Mouse (Mus musculus) duodenum, adult 2 months (tissue): ENCODE measurements around the gene Urgcp. TPM values are rescaled to one million over a fixed set of nuclear protein-coding genes. Genes with fewer than 3 reads are reported as not detected.

Experiments used
- polyA plus RNA-seq: library from polyadenylated mRNA; depleted of rRNA; stranded (reverse); fragments of >200 nt; gene quantifications from 2 replicates; pipeline ENCODE4 v1.2.3, GENCODE M21; 2012; ENCODE audit warnings: low replicate concordance; rRNA removed

Gene Urgcp
- polyA plus RNA-seq: 23.3 and 38.3 TPM in 2 replicates

DNA sequence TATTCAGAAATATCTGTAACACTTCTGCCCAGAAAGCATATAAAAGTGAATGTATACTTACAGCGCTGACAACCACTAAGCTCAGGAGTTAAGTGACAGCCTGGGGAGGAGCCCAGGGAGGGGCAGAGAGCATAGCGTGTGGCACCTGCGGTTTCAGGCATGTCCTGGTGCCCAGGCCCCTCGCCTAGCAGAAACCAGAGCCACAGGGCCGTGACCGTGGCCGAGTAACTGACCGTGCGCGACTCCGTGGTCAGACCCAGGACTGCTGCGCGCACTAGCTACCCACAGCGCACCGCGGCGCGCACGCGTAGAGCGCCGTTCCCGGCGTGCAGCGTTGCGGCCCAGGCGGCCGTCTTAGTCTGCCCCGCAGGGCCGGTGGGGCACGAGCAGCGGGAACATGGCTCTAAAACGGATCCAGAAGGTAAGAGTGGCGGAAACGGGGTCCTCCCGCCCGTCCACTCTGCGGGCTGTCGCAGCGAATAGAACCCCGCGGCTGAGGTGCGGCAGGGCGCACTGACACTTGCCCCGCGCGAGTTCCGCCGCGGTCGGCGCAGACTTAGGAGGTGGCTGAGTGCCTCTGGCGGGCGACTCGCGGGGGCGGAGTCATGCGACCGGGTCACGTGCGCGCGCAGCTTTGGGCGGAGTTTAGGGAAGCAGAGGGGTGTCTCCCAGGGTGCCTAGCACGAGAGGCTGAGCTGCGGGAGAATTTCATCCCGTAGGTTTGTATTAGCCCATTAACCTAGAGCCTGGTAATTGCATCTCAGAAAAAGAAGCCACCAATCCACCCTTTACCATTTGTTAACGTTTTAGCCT lies at the start of gene Urgcp:
Gene Urgcp, minus strand, starts transcription at position 557 of the 813 bp plus-strand sequence.

DNA sequence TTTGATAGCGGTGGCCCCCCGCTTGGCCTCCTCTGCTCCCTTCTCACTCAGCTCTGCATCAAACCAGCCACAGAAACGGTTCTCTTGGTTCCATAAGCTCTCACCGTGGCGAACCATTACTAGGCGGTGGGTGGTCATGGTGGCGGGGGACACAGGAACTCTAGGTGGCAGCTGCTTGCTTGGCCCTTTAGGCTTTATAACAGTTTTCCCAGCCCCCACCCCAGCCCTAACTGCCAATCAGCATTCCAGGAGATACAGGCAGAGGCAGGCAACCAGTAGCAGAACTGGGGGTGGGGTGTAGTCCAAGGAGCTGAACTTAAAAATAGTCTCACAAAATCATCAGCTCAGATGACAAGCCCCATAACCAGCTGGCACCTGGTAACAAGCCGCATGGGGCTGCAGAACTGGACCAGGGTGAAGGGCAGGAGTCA lies 41.4 kb upstream of the Urgcp start, which contains the start of gene Pgam2:
Gene Pgam2, minus strand, starts transcription at position 183 of the 431 bp plus-strand sequence.

DNA sequence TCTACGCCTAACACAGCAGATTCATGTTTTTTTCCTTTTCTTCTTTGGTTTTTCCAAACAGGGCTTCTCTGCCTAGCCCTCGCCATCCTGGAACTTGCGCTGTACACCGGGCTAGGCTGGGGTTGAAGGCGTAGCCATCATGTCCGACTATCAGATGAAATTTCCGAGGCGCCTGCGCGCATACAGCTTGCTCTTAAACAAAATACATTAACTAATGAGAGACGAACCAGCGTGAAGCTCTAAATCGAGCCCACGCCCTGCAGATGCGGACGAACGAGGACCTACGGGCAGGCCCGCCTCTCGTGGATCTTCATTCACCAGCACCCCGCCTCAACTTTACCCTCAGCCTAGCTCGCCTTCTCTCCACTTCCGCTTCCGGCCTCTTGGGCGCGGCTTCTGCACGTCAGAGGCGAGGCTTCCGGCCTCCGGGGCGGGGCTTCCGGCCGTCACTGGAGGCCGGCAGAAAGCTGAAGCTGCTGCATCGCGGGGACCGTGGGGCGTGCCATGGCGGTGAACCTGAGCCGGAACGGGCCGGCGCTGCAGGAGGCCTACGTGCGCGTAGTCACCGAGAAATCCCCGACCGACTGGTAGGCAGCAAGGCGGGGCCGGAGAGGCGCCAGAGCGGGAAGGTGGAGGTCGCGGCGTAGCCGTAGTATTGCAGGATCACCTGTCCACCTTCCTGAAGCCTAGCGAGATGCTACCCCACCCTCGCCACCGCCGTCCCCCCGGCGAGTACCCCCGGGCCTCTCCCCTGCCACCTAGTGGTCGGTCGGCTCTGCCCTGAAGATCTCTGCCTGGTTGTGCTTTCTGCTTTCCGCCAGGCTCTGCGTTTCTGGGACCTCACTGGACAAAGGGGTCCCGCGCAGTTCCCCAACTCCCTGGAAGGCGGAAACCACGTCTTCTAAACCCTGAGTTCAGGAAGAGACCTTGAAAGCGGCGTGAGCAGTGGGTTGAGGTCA lies 26.2 kb upstream of the Urgcp start, which contains the start of gene Dbnl:
Gene Dbnl, plus strand, starts transcription at position 433 of the 959 bp plus-strand sequence.

DNA sequence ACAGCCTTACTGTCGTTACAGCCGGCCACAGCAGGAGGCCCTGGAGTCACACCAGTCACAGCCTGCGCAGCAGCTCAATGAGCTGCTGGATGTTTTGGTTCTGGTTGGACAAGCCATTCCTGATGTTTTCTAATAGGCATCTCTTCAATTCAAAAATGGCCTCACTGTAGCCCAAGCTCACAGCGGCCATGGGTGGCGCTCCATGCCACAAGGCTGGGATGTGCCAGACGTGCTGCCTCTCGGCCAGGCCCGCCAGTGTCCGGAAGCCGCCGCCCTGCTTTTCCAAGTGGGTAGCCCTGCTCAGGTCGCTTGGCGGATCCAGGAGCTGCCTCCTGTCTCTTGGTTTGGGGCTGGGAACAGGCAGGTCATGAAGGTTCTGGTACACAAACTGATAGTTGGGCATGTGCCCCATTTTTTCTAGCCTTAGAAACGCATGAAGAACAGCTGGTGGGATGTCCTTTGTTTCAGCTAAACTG lies 46.5 kb downstream of the Urgcp start, which contains the start of gene Mrps24:
Gene Mrps24, minus strand, starts transcription at position 51 of the 476 bp plus-strand sequence.

Other genes starting within 250 kb of the Urgcp start
- 130 TPM in 2 replicates for gene Xbp1, start 241.7 kb downstream of the Urgcp start, polyA plus RNA-seq
- gene Ccdc117, start 220.2 kb downstream of the Urgcp start, polyA plus RNA-seq: 1.8 and 5.1 TPM in 2 replicates
- gene Ankrd36, start 192.7 kb downstream of the Urgcp start, polyA plus RNA-seq: not detected in 2 replicates
- gene Mrps24, start 46.7 kb downstream of the Urgcp start, polyA plus RNA-seq: 460 and 567 TPM in 2 replicates
- 65.9 and 98.5 TPM in 2 replicates for gene Dbnl, start 26.1 kb upstream of the Urgcp start, polyA plus RNA-seq
- gene Pgam2, start 41.4 kb upstream of the Urgcp start, polyA plus RNA-seq: 0.31 TPM in 1 of 2 replicates, not detected in the other
- gene Polm, start 75.6 kb upstream of the Urgcp start, polyA plus RNA-seq: 32.6 and 45.4 TPM in 2 replicates
- 14.3 and 15.2 TPM in 2 replicates for gene Aebp1, start 99.6 kb upstream of the Urgcp start, polyA plus RNA-seq
- gene Pold2, start 115.9 kb upstream of the Urgcp start, polyA plus RNA-seq: 129 and 236 TPM in 2 replicates
- gene Myl7, start 136.4 kb upstream of the Urgcp start, polyA plus RNA-seq: 3.5 and 11.4 TPM in 2 replicates
- 0.26 and 0.65 TPM in 2 replicates for gene Gck, start 187.7 kb upstream of the Urgcp start, polyA plus RNA-seq
- 41.6 and 81.0 TPM in 2 replicates for gene Ykt6, start 193.3 kb upstream of the Urgcp start, polyA plus RNA-seq